In the genomic region with DNA sequence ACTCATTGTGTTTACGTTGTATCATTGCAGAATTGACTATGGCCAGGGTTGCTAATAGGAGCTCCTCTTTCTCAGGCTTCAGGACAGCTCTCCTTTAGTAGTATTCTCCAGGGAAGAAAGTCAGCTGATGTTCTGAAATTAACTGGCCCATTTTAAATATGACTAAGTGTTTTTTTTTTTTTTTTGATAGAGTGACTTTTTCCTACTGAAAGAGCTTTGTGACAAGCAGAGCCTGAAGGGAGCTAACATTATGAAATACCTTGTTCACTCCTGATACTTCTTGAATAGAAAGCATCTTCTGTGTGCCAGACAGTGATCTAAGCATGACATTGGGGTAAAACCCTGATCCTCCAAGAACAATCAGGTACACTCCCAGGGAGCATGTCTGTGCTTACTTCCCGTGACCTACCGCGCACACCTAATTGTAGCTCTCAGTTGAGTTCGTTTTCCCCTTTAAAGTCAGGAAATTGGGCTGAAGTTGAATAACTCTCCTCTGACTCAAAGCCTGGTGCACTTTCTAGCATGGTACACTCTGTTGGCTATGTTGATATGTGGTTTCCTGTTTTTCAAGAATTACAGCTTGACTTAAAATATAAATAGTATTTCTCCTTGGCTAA, we compare ENCODE assay signal across 16 mouse cellular contexts. TPM values are rescaled to one million over a fixed set of nuclear protein-coding genes. Genes with fewer than 3 reads are reported as not detected.
DNase-seq lines count a peak whose midpoint lies in the region; ATAC-seq lines count a peak whose summit lies in the region.
"Had no signal": no experiment of that assay in that cellular context is flagged by ENCODE, and none has a peak within 500 bp of the region (broad histone marks: within the 10 kb centered on the region; RNA-seq: fewer than 3 reads in every experiment).

No protein-coding gene starts in this region.

- DNase-seq in heart, adult 11 months: peak; percentile 87
- no peak for DNase-seq in heart, embryonic 10.5 days (ENCODE audit: low spot score)
- DNase-seq in A20 (ENCODE audit: low read depth, low spot score): peak; percentile 48
- DNase-seq in embryo, embryonic 10 days (ENCODE audit: low spot score): no peak
- no peak for DNase-seq in heart, adult 9 months (ENCODE audit: low spot score in 2 of 2)
- DNase-seq: adrenal gland, postnatal 10 days; heart, postnatal 10 days; lung, embryonic 14.5 days; thymus, postnatal 36 days had no signal

- H3K4me1 ChIP-seq in heart, embryonic 10.5 days: peaks cover 11% of the 10 kb centered on the region
- peaks cover 16% of the 10 kb centered on the region for H3K4me1 ChIP-seq in heart, embryonic 12.5 days (replicated peaks)

- H3K4me3 ChIP-seq in heart, embryonic 10.5 days: no peak overlapping the region
- H3K4me3 ChIP-seq in heart, embryonic 12.5 days: no peak overlapping the region
- H3K4me3 ChIP-seq: hindbrain, embryonic 15.5 days had no signal

- H3K4me2 ChIP-seq in heart, embryonic 12.5 days: no peak overlapping the region
- H3K4me2 ChIP-seq: hindbrain, embryonic 15.5 days; lung, embryonic 14.5 days had no signal

- H3K27me3 ChIP-seq in heart, embryonic 10.5 days (ENCODE audit: insufficient read depth, poor library complexity, severe bottlenecking): peaks cover 33% of the 10 kb centered on the region
- H3K27me3 ChIP-seq in heart, embryonic 12.5 days (replicated peaks): peaks cover 29% of the 10 kb centered on the region

- no peaks in the 10 kb centered on the region for H3K9me3 ChIP-seq in heart, embryonic 10.5 days
- H3K9me3 ChIP-seq in heart, embryonic 12.5 days (replicated peaks): no peaks in the 10 kb centered on the region
- H3K9me3 ChIP-seq: hindbrain, embryonic 15.5 days had no signal

- no peak overlapping the region for H3K27ac ChIP-seq in heart, embryonic 10.5 days
- no peak overlapping the region for H3K27ac ChIP-seq in heart, embryonic 12.5 days (ENCODE audit: poor library complexity, severe bottlenecking)
- H3K27ac ChIP-seq: hindbrain, embryonic 15.5 days had no signal

- H3K9ac ChIP-seq in heart, embryonic 12.5 days: no peak overlapping the region
- H3K9ac ChIP-seq: hindbrain, embryonic 15.5 days; lung, embryonic 14.5 days had no signal

- WGBS in heart, embryonic 10.5 days: 84% methylated on average over 5 of the region's 5 CpGs
- WGBS in heart, embryonic 12.5 days: 82% methylated on average over 5 of the region's 5 CpGs

- H3K36me3 ChIP-seq in heart, embryonic 10.5 days: no peaks in the 10 kb centered on the region
- H3K36me3 ChIP-seq in heart, embryonic 12.5 days: no peaks in the 10 kb centered on the region
- H3K36me3 ChIP-seq: hindbrain, embryonic 15.5 days had no signal

- ATAC-seq in activated CD4-positive, CD25-positive, alpha-beta regulatory T cell, adult 4 months: peak; percentile 47
- peak; percentile 59 for ATAC-seq in inflammation-experienced regulatory T-cells, adult 6 months
- ATAC-seq in heart, embryonic 12.5 days (ENCODE audit: insufficient number of reproducible peaks, low FRiP score): no peak
- ATAC-seq: forebrain, embryonic 16.5 days had no signal

RNA-seq across cellular contexts. Expression of a gene that starts 5.8 kb away (rescaled TPM):
- polyA plus RNA-seq in heart, embryonic 10.5 days (2016; fragmentation: Nextera tagmentation; extraction: Ambion mirVana): 8.1 TPM in 2 replicates
- polyA plus RNA-seq in activated CD4-positive, CD25-positive, alpha-beta regulatory T cell, adult 4 months (2017; shearing (Covaris generic)): 10 to 100 TPM in 1 of 2 experiments, 1 to 10 TPM in 1; 9.2 to 12.3 TPM
- polyA plus RNA-seq in inflammation-experienced regulatory T-cells, adult 6 months (2017; shearing (Covaris generic)): 10 to 100 TPM in 2 of 3 experiments, 1 to 10 TPM in 1; 5.7 to 17.9 (median 12.0) TPM
- 11.4 and 13.4 TPM in 2 replicates for polyA plus RNA-seq in heart, embryonic 12.5 days (2016; fragmentation: Nextera tagmentation; extraction: Ambion mirVana)

RNA-seq across cellular contexts. Expression of a gene that starts 42.2 kb away (rescaled TPM):
- 0.42 TPM in 1 of 2 replicates, not detected in the other for polyA plus RNA-seq in heart, embryonic 10.5 days (2016; fragmentation: Nextera tagmentation; extraction: Ambion mirVana)
- not detected for polyA plus RNA-seq in activated CD4-positive, CD25-positive, alpha-beta regulatory T cell, adult 4 months (2017; shearing (Covaris generic))
- not detected for polyA plus RNA-seq in inflammation-experienced regulatory T-cells, adult 6 months (2017; shearing (Covaris generic))
- polyA plus RNA-seq in heart, embryonic 12.5 days (2016; fragmentation: Nextera tagmentation; extraction: Ambion mirVana): 0.18 and 0.26 TPM in 2 replicates
- polyA plus RNA-seq: embryonic facial prominence, embryonic 14.5 days; liver, adult 2 months had no signal

Comparison
In these comparisons a context has a peak if more than half of its experiments do, and no peak if none do; other contexts are left out.
1. DNase-seq: peak in heart, adult 11 months (single experiment) and A20 (single experiment); none in heart, embryonic 10.5 days (single experiment), embryo, embryonic 10 days (single experiment) and heart, adult 9 months (0 of 2).